Mouse (Mus musculus): Measurements from ENCODE around the gene Ube2d2b.

GRCm38 (mm10) chr5:107848964-107849363 is 19.1 kb downstream of the Ube2d2b start:
- TF ChIP-seq CTCF (conservative IDR thresholded peaks at IDR 0.05; ENCODE audit: insufficient read depth, insufficient read length, low read depth, low read length) (no peak), POLR2A (IDR thresholded peaks at IDR 0.05; ENCODE audit: low read depth, low read length) (no peak)

Data from kidney, adult 2 months (tissue).